Mouse (Mus musculus) left cerebral cortex, postnatal 25 days (tissue): ENCODE measurements around the gene Tgfb2. TPM values are rescaled to one million over a fixed set of nuclear protein-coding genes. Genes with fewer than 3 reads are reported as not detected.

Source experiments
- DNase-seq, 2 experiments: peaks; one replicate each; pipeline ENCODE4 v3.0.0; 2022; ENCODE audit warnings: low spot score in 2 of 2, mixed read lengths in 1 of 2
- intact Hi-C: fragments of 180-260 bp; cut with DNase I; formaldehyde crosslinking; loops from one replicate; pipeline ENCODE4 v1.15.1; 2025
- total RNA-seq, 2 experiments: library from RNA; stranded (reverse); gene quantifications; 2 replicates each; pipeline ENCODE4 v1.2.3; 2021

Tgfb2 gene
- total RNA-seq, 2 experiments from 2014 or later = 7.6 to 8.4 TPM

- intact Hi-C loops = no loop called here
- DNase-seq = no peak
These were observed 44.4 kb downstream of the Tgfb2 start for GRCm38 (mm10) chr1:186661206-186661921.

- intact Hi-C loops = no loop called here
These were observed 47.0 kb downstream of the Tgfb2 start for GRCm38 (mm10) chr1:186658783-186659182.

GRCm38 (mm10) chr1:186657559-186658219 is 48.1 kb downstream of the Tgfb2 start:
- intact Hi-C loops = no loop called here
- no peak for DNase-seq

More at GRCm38 (mm10) chr1:186658783-186659182, 47.0 kb downstream of the Tgfb2 start:
- DNase-seq = no peak

- intact Hi-C loops = no loop called here
- DNase-seq = no peak
These were observed 49.0 kb downstream of the Tgfb2 start for GRCm38 (mm10) chr1:186656732-186657329.

GRCm38 (mm10) chr1:186656201-186656600 is 49.6 kb downstream of the Tgfb2 start:
- intact Hi-C loops = no loop called here
- DNase-seq = no peak

GRCm38 (mm10) chr1:186655096-186655495 is 50.7 kb downstream of the Tgfb2 start:
- DNase-seq = peak; percentile 27 to 55
- intact Hi-C loops = no loop called here

- DNase-seq = no peak
- intact Hi-C loops = no loop called here
These were observed 53.6 kb downstream of the Tgfb2 start for GRCm38 (mm10) chr1:186652208-186652607.

GRCm38 (mm10) chr1:186650011-186650410 is 55.8 kb downstream of the Tgfb2 start:
- intact Hi-C loops = no loop called here
- DNase-seq = no peak

- intact Hi-C loops = no loop called here
These were observed 68.2 kb downstream of the Tgfb2 start for GRCm38 (mm10) chr1:186637304-186638213.

GRCm38 (mm10) chr1:186635045-186635444 is 70.7 kb downstream of the Tgfb2 start:
- intact Hi-C loops = no loop called here
- DNase-seq = no peak

More at GRCm38 (mm10) chr1:186637304-186638213, 68.2 kb downstream of the Tgfb2 start:
- no peak for DNase-seq

- intact Hi-C loops = no loop called here
- DNase-seq = no peak
These were observed 74.3 kb downstream of the Tgfb2 start for GRCm38 (mm10) chr1:186631457-186631856.

- intact Hi-C loops = no loop called here
- no peak for DNase-seq
These were observed 74.8 kb downstream of the Tgfb2 start for GRCm38 (mm10) chr1:186630971-186631370.

GRCm38 (mm10) chr1:186627451-186627995 is 78.3 kb downstream of the Tgfb2 start:
- intact Hi-C loops = no loop called here
- DNase-seq = peak; percentile 36 to 46

GRCm38 (mm10) chr1:186624474-186624873 is 81.3 kb downstream of the Tgfb2 start:
- no peak for DNase-seq
- intact Hi-C loops = no loop called here

- intact Hi-C loops = no loop called here
- DNase-seq = no peak
These were observed 84.0 kb downstream of the Tgfb2 start for GRCm38 (mm10) chr1:186621812-186622211.

- intact Hi-C loops = no loop called here
- DNase-seq = no peak
These were observed 87.5 kb downstream of the Tgfb2 start for GRCm38 (mm10) chr1:186618285-186618684.

GRCm38 (mm10) chr1:186611371-186611770 is 94.4 kb downstream of the Tgfb2 start:
- no peak for DNase-seq
- intact Hi-C loops = no loop called here

- no peak for DNase-seq
- intact Hi-C loops = no loop called here
These were observed 95.3 kb downstream of the Tgfb2 start for GRCm38 (mm10) chr1:186610481-186610880.

GRCm38 (mm10) chr1:186609793-186610233 is 96.0 kb downstream of the Tgfb2 start:
- DNase-seq = peak in 1 of 2 experiments; percentile 64
- intact Hi-C loops = no loop called here
